Mouse (Mus musculus) kidney, embryonic 16.5 days (tissue): ENCODE results near the gene Tsen2. TPM values are rescaled to one million over a fixed set of nuclear protein-coding genes. Genes with fewer than 3 reads are reported as not detected.

ENCODE experiments used
- ATAC-seq: fragments of 200-750 bp; cut with Nextera tagmentation; 2 replicates; pipeline ENCODE4 v1.8.0; 2017; ENCODE audit warnings: moderate TSS enrichment; ENCODE audit not compliant: low FRiP score, low TSS enrichment
- H3K27ac ChIP-seq: fragments of 300-500 bp; sonication (generic); 2 replicates; pipeline ENCODE4 v1.5.1; 2014; ENCODE audit warnings: low read length
- H3K27me3 ChIP-seq: fragments of 300-500 bp; sonication (generic); 2 replicates; pipeline ENCODE4 v1.6.1; 2014; ENCODE audit warnings: low read length, control low read depth, mixed read lengths; ENCODE audit not compliant: insufficient read depth
- H3K36me3 ChIP-seq: fragments of 300-500 bp; sonication (generic); 2 replicates; pipeline ENCODE4 v1.6.1; 2014; ENCODE audit warnings: low read length, control low read depth, mixed read lengths; ENCODE audit not compliant: insufficient read depth
- H3K4me1 ChIP-seq: fragments of 300-500 bp; sonication (generic); 2 replicates; pipeline ENCODE4 v1.6.1; 2014; ENCODE audit warnings: low read length, control low read depth, mixed read lengths; ENCODE audit not compliant: insufficient read depth
- H3K4me2 ChIP-seq: fragments of 300-500 bp; sonication (generic); replicated peaks from 2 replicates; pipeline ENCODE4 v1.6.1; 2014; ENCODE audit warnings: low read depth, low read length
- H3K4me3 ChIP-seq: fragments of 300-500 bp; sonication (generic); 2 replicates; pipeline ENCODE4 v1.5.1; 2014; ENCODE audit warnings: mild to moderate bottlenecking, low read length
- H3K9ac ChIP-seq: fragments of 300-500 bp; sonication (generic); replicated peaks from 2 replicates; pipeline ENCODE4 v1.6.1; 2014; ENCODE audit warnings: low read length
- H3K9me3 ChIP-seq: fragments of 300-500 bp; sonication (generic); 2 replicates; pipeline ENCODE4 v1.6.1; 2016; ENCODE audit warnings: low read length, control low read depth
- WGBS: fragments of 180-500 bp; shearing (Covaris S2); extraction: QIAGEN DNeasy Blood & Tissue Kit; methylation state at CpG from one replicate; pipeline ENCODE4 v1.1.7; 2014; 5-methylcytosine and 5-hydroxymethylcytosine counted together
- polyA plus RNA-seq: library from polyadenylated mRNA; unstranded; fragments of >200 nt; fragmentation: Nextera tagmentation; extraction: Ambion mirVana; gene quantifications from 2 replicates; pipeline ENCODE4 v1.2.1, GENCODE M21; 2015

Tsen2 gene
- polyA plus RNA-seq, 1 experiment from 2014 or later = 35.2 TPM

- no peak for ATAC-seq
These were observed 21.1 kb downstream of the Tsen2 start for GRCm38 (mm10) chr6:115565479-115566045.

DNA sequence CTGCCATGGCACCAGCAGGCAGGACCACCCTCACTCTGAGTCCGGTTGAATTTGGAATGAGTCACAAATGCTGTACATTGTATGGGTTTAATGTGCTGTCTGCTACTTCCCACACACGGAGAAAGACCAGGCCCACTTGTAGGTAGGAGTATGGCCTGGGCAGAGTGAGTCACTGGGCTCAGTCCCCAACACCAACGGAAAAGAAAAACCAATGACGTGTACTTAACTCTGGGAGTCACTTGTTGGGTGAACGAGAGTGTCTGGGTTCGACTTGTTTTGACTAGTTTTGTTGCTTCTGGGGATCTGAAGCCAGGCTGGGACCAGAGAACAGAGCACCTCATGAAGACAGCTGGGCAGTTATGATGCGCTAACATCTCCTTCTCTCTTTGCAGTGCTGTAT lies 29.7 kb downstream of the Tsen2 start:
- 92% methylated on average over 7 of the region's 7 CpGs for WGBS
- H3K27ac ChIP-seq = no peak overlapping the region
- 0 out of 2 replicates have a peak, but pooled peaks cover 1% of the 10 kb centered on the region for H3K9me3 ChIP-seq
- H3K4me1 ChIP-seq = no peaks in the 10 kb centered on the region
- no peak for ATAC-seq
- no peaks in the 10 kb centered on the region for H3K27me3 ChIP-seq
- no peak overlapping the region for H3K4me2 ChIP-seq
- H3K4me3 ChIP-seq = no peak overlapping the region
- peaks cover 55% of the 10 kb centered on the region for H3K36me3 ChIP-seq
- H3K9ac ChIP-seq = no peak overlapping the region

More at GRCm38 (mm10) chr6:115565479-115566045, 21.1 kb downstream of the Tsen2 start:
- Histone ChIP-seq H3K4me2 (no peak overlapping the region), H3K36me3 (peaks cover 56% of the 10 kb centered on the region), H3K27me3 (no peaks in the 10 kb centered on the region), H3K4me3 (no peak overlapping the region), H3K9ac (no peak overlapping the region), H3K4me1 (no peaks in the 10 kb centered on the region), H3K27ac (no peak overlapping the region), H3K9me3 (peaks cover 14% of the 10 kb centered on the region)
- WGBS = 80% methylated on average over 6 of the region's 6 CpGs

DNA sequence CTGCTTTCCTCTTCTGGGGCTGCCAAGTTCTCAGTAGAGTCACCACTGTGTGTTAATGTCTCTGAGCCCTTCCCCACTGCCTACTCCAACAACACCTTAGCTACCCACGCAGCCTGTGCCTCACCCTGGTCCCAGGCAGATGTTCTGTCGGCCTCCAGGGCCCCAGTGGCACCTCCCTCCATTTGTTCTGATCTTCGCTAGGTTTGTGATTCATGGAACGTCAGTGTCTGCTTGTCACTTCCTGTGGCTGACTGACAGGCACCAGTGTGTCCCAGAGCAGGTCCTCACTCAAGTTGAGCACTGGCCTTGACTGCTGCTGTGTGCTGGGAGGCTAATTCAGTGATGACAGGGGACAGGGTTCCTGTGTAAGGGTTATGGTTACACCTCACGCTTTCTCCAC lies 32.9 kb downstream of the Tsen2 start:
- no peak overlapping the region for H3K9ac ChIP-seq
- H3K36me3 ChIP-seq = peaks cover 36% of the 10 kb centered on the region
- no peaks in the 10 kb centered on the region for H3K4me1 ChIP-seq
- WGBS = 81% methylated on average over 5 of the region's 5 CpGs
- H3K27me3 ChIP-seq = no peaks in the 10 kb centered on the region
- no peak overlapping the region for H3K4me2 ChIP-seq
- ATAC-seq = no peak
- no peak overlapping the region for H3K4me3 ChIP-seq
- no peak overlapping the region for H3K27ac ChIP-seq
- H3K9me3 ChIP-seq = no peaks in the 10 kb centered on the region

DNA sequence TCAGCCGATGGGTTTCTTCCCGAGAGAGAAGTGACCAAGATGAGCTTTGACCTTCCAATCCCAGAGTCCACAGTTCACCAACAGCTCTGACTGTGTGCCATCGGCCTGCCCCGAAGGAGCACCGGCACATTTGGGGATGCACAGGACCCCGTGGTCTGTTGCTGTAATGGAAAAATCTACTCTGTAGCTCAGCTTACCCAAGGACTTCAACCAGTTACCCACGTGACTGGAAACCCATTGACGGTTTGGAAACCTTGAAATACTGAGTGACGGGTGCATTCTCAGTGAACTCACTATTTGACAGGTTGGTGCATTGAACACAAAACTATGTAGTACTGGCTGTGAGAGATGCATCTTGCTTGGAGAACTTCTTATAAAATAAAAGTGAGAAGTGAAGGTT lies 33.5 kb downstream of the Tsen2 start:
- Histone ChIP-seq H3K9me3 (no peaks in the 10 kb centered on the region), H3K9ac (no peak overlapping the region), H3K27ac (no peak overlapping the region), H3K4me3 (no peak overlapping the region), H3K36me3 (peaks cover 34% of the 10 kb centered on the region), H3K27me3 (no peaks in the 10 kb centered on the region), H3K4me1 (no peaks in the 10 kb centered on the region), H3K4me2 (no peak overlapping the region)
- 90% methylated on average over 9 of the region's 9 CpGs for WGBS
- no peak for ATAC-seq

GRCm38 (mm10) chr6:115580810-115581209 lies 36.3 kb downstream of the Tsen2 start:
- 66% methylated on average over 3 of the region's 3 CpGs for WGBS
- Histone ChIP-seq H3K9ac (no peak overlapping the region), H3K27me3 (no peaks in the 10 kb centered on the region), H3K4me2 (no peak overlapping the region), H3K36me3 (peaks cover 30% of the 10 kb centered on the region), H3K9me3 (no peaks in the 10 kb centered on the region), H3K27ac (no peak overlapping the region), H3K4me1 (no peaks in the 10 kb centered on the region), H3K4me3 (no peak overlapping the region)
- ATAC-seq = no peak

- H3K4me3 ChIP-seq = no peak overlapping the region
- no peaks in the 10 kb centered on the region for H3K27me3 ChIP-seq
- H3K4me1 ChIP-seq = no peaks in the 10 kb centered on the region
- H3K27ac ChIP-seq = no peak overlapping the region
- peaks cover 15% of the 10 kb centered on the region for H3K36me3 ChIP-seq
- H3K4me2 ChIP-seq = no peak overlapping the region
- H3K9ac ChIP-seq = no peak overlapping the region
- no peak for ATAC-seq
- 69% methylated on average over 10 of the region's 10 CpGs for WGBS
- no peaks in the 10 kb centered on the region for H3K9me3 ChIP-seq
These were observed 38.1 kb downstream of the Tsen2 start for GRCm38 (mm10) chr6:115582328-115583115.

GRCm38 (mm10) chr6:115583430-115584125 lies 39.1 kb downstream of the Tsen2 start:
- H3K4me1 ChIP-seq = no peaks in the 10 kb centered on the region
- H3K27ac ChIP-seq = no peak overlapping the region
- no peak overlapping the region for H3K9ac ChIP-seq
- H3K27me3 ChIP-seq = no peaks in the 10 kb centered on the region
- H3K4me2 ChIP-seq = no peak overlapping the region
- no peak overlapping the region for H3K4me3 ChIP-seq
- peaks cover 6% of the 10 kb centered on the region for H3K36me3 ChIP-seq
- no peak for ATAC-seq
- WGBS = 75% methylated on average over 6 of the region's 6 CpGs
- H3K9me3 ChIP-seq = no peaks in the 10 kb centered on the region

DNA sequence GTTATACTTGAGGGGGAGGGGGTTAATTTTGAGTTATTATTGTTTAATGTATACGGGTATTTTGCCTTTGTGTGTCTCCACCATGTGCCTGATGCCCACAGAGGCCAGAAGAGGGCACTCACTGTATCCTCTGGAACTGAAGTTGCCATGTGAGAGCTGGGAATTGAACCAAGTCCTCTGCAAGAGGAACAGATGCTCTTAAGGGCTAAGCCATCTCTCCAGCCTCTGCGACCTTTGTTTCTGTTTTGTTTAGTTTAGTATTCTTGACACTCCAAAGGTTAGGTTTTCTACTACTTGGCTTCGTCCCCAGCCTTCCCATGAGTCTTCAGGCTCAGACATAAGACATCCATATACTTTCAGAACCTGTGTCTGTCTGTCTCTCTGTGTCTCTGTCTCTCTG lies 39.7 kb downstream of the Tsen2 start:
- no peaks in the 10 kb centered on the region for H3K4me1 ChIP-seq
- H3K27ac ChIP-seq = no peak overlapping the region
- H3K27me3 ChIP-seq = no peaks in the 10 kb centered on the region
- 73% methylated on average over 3 of the region's 3 CpGs for WGBS
- no peak overlapping the region for H3K4me2 ChIP-seq
- H3K9ac ChIP-seq = no peak overlapping the region
- 0 out of 2 replicates have a peak, but pooled peaks cover under 1% of the 10 kb centered on the region for H3K36me3 ChIP-seq
- H3K9me3 ChIP-seq = no peaks in the 10 kb centered on the region
- H3K4me3 ChIP-seq = no peak overlapping the region
- no peak for ATAC-seq

DNA sequence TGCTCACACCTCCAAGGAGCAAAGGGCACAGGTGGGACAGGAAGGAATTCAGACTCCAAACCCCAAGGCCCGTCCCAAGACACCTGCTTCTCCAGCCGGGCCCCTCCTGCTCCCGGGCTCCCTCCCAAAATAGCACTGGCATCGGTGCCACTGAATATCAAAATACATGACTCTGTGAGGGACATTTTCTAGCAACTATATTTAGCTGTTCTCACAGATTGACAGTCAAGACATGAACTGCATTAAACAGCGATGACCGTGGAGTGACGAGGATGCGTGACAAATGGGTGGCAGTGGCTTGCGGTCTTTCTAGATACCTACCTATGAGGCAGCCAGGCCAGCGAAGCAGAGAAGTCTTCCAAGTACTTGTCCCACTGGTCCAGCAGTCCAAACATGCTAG lies 41.9 kb downstream of the Tsen2 start:
- Histone ChIP-seq H3K9me3 (no peaks in the 10 kb centered on the region), H3K27ac (no peak overlapping the region), H3K9ac (no peak overlapping the region), H3K4me1 (no peaks in the 10 kb centered on the region), H3K4me3 (no peak overlapping the region), H3K4me2 (no peak overlapping the region), H3K36me3 (no peaks in the 10 kb centered on the region), H3K27me3 (no peaks in the 10 kb centered on the region)
- 86% methylated on average over 10 of the region's 10 CpGs for WGBS
- no peak for ATAC-seq
